Mouse (Mus musculus) MEL (cell line): ENCODE measurements around the gene Flot2.

Source experiments
- CHD1 ChIP-seq: IDR thresholded peaks from 2 replicates; pipeline ENCODE4 v1.6.1; 2012; ENCODE audit warnings: low read depth, mild to moderate bottlenecking, inconsistent platforms, low read length, improper control_type of control experiment
- CTCF ChIP-seq, 3 experiments: IDR thresholded peaks in 2 of 3; conservative IDR thresholded peaks in 1 of 3; 2 replicates each; pipeline ENCODE4 v1.5.1; 2011 to 2012; ENCODE audit warnings: low read length in 3 of 3, low read depth in 2 of 3, mild to moderate bottlenecking in 2 of 3, improper control_type of control experiment in 1 of 3, inconsistent platforms in 1 of 3, mixed read lengths in 1 of 3, moderate library complexity in 1 of 3; ENCODE audit not compliant: control insufficient read depth in 1 of 3, insufficient read depth in 1 of 3, poor library complexity in 1 of 3, severe bottlenecking in 1 of 3
- MAZ ChIP-seq: IDR thresholded peaks from 2 replicates; pipeline ENCODE4 v1.6.1; 2012; ENCODE audit warnings: low read depth, mild to moderate bottlenecking, inconsistent platforms, low read length, improper control_type of control experiment
- NELFE ChIP-seq: IDR thresholded peaks from 2 replicates; pipeline ENCODE4 v1.6.1; 2011; ENCODE audit warnings: low read depth, low read length, improper control_type of control experiment
- POLR2A ChIP-seq, 2 experiments: IDR thresholded peaks; 2 replicates each; pipeline ENCODE4 v1.6.1; 2011 to 2012; ENCODE audit warnings: low read length in 2 of 2, mild to moderate bottlenecking in 2 of 2, control low read depth in 1 of 2, improper control_type of control experiment in 1 of 2, low read depth in 1 of 2, moderate library complexity in 1 of 2; ENCODE audit not compliant: control insufficient read depth in 1 of 2, insufficient read depth in 1 of 2, poor library complexity in 1 of 2
- POLR2AphosphoS5 ChIP-seq: IDR thresholded peaks from 2 replicates; pipeline ENCODE4 v1.6.1; 2012; ENCODE audit warnings: low read depth, borderline replicate concordance, mild to moderate bottlenecking, inconsistent platforms, low read length, moderate library complexity, mixed read lengths
- SMC3 ChIP-seq: IDR thresholded peaks from 2 replicates; pipeline ENCODE4 v1.6.1; 2011; ENCODE audit warnings: low read depth, low read length, improper control_type of control experiment
- USF1 ChIP-seq: IDR thresholded peaks from 2 replicates; pipeline ENCODE4 v1.6.1; 2014; ENCODE audit warnings: low read depth, mild to moderate bottlenecking, inconsistent platforms, low read length, improper control_type of control experiment, moderate library complexity
- ZMIZ1 ChIP-seq: IDR thresholded peaks from 2 replicates; pipeline ENCODE4 v1.6.1; 2012; ENCODE audit warnings: low read depth, mild to moderate bottlenecking, inconsistent platforms, low read length, improper control_type of control experiment, moderate library complexity

DNA sequence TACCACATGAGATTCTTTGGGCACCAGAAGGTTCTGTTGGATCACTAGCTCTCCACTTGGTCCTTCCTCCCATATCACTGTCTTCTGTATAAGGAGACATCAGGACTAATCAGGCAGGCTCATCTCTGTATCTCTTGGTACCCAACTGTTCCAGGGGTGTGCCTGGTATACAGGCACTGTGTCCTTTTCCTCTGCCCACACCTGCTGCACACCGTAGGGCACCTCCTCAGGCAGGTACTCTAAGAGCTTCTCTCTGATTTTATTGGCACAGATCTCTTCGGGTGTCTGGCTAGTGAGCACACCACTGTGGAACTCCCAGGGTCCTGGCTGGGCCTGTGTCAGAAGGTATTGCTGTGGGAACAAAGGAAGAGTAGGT lies 36.5 kb downstream of the Flot2 start:
- TF ChIP-seq SMC3, result no peak
- no peak for TF ChIP-seq CTCF (IDR thresholded peaks at IDR 0.05 in 2 of 3, conservative IDR thresholded peaks at IDR 0.05 in 1 of 3; ENCODE audit: control insufficient read depth in 1 of 3, insufficient read depth in 1 of 3, low read depth in 2 of 3, low read length in 3 of 3, poor library complexity in 1 of 3, severe bottlenecking in 1 of 3)
- TF ChIP-seq POLR2A (IDR thresholded peaks at IDR 0.05; ENCODE audit: control insufficient read depth in 1 of 2, insufficient read depth in 1 of 2, low read depth in 1 of 2, low read length in 2 of 2, poor library complexity in 1 of 2), result no peak
- no peak for TF ChIP-seq CHD1
- TF ChIP-seq MAZ, result no peak
- no peak for TF ChIP-seq POLR2AphosphoS5
- TF ChIP-seq NELFE, result no peak
- no peak for TF ChIP-seq ZMIZ1
- no peak for TF ChIP-seq USF1
